Mouse (Mus musculus) heart, postnatal 25 days (tissue): Measurements from ENCODE around the gene Egfl7. TPM values are rescaled to one million over a fixed set of nuclear protein-coding genes. Genes with fewer than 3 reads are reported as not detected.
A peak's percentile ranks its signal among the peaks of the same experiment; 100 is the strongest.

ENCODE experiments used
- DNase-seq: peaks from one replicate; pipeline ENCODE4 v3.0.0; 2022; ENCODE audit warnings: low spot score
- intact Hi-C: fragments of 180-260 bp; cut with DNase I; formaldehyde crosslinking; loops from one replicate; pipeline ENCODE4 v1.15.1; 2025
- microRNA-seq: library from miRNA; unstranded; fragments of <30 nt; microRNA quantifications from one replicate; pipeline ENCODE4 v1.2.0, GENCODE M21; 2022
- total RNA-seq, 2 experiments: library from RNA; stranded (reverse); gene quantifications; 2 replicates each; pipeline ENCODE4 v1.2.3; 2021

The Egfl7 gene
- total RNA-seq, 2 experiments from 2014 or later = 149 to 179 TPM

GRCm38 (mm10) chr2:26634629-26635488, 55.0 kb downstream of the Egfl7 start:
- intact Hi-C loops = no loop called here
- no peak for DNase-seq

- DNase-seq = no peak
- intact Hi-C loops = no loop called here
These were observed 55.9 kb downstream of the Egfl7 start for GRCm38 (mm10) chr2:26635489-26636324.

DNA sequence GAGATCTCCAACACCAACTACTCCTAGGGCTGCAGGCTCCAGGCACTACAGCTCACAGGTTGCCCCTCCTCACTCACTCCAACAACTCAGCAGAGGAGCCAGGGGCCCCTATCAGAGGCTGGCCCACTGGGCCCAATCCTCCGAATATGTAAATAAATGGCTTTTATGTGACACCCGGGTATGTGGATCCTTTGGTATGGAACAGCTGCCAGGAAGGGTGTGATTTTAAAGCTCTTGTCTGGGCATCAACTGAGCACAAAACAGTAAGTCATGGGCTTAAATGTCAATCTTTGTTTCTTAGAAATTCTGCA, 56.5 kb downstream of the Egfl7 start:
- DNase-seq = no peak
- intact Hi-C loops = no loop called here

DNA sequence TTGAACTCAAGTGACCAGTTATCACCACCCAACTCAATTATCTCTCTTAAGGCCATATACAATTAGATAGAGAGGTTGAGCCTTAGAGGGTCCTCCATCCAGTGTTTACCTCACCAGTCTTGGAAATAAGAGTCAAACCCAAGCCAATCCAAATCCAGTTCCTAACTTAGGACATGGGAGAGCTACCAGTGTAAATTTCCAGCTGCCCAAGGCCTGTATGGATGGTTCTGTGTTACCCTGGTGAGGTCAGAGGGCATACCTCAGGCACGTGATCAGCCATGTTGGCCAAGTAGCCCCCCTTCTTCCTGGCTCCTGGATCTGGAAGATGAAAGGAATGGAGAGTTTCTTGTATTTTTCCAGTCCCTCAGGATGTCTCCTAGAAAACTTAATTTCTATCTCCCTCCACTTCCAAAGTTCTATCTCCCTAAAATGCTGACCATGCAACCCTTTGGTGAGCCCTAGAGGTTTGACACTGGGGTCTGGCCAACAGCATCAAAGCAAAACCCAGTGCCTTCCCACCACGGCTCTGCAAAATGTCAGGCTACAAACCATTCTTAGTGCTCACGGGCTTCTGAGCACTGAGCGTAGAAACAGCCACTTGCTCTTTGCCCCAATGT, 57.6 kb downstream of the Egfl7 start:
- intact Hi-C loops = no loop called here
- no peak for DNase-seq

DNA sequence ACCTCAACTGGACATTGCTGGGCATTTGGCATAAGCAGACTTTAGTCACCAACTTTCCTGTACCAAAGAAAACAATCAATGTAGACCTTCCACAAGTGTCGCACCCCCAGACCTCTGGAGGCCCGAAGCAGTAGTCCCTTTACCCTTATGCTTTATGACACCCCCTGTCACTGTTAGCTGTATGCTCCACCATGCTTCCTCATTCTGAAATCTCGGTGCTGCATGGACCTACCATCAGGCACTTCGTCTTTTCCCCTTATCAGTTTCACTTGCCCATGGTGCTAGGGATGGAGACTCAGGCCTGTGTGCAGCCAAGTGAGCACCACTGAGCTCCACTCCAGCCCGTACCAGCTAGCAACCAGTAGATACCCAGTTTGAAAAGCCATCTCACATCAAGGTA, 58.2 kb downstream of the Egfl7 start:
- DNase-seq = no peak
- intact Hi-C loops = no loop called here

- DNase-seq = no peak
- intact Hi-C loops = no loop called here
These were observed 58.8 kb downstream of the Egfl7 start for GRCm38 (mm10) chr2:26638572-26638971.

DNA sequence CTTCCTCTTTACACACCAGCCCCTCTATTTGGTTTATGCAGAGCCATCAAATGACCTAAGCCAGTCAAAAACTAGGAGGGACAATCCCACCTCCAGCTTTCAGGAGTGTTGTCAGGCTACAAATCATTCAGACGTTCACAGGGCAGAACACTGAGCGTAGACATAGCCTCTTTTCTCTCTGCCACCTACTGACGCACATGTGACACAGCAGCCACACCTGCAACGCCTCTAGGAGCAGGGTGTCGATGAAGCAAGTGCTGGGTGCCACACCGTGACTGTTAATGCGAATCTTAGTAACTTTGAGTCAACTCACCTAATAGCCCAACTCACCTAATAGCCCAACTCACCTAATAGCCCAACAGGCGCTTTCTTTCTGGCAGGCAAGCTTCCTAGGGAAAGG, 59.3 kb downstream of the Egfl7 start:
- intact Hi-C loops = no loop called here
- no peak for DNase-seq

DNA sequence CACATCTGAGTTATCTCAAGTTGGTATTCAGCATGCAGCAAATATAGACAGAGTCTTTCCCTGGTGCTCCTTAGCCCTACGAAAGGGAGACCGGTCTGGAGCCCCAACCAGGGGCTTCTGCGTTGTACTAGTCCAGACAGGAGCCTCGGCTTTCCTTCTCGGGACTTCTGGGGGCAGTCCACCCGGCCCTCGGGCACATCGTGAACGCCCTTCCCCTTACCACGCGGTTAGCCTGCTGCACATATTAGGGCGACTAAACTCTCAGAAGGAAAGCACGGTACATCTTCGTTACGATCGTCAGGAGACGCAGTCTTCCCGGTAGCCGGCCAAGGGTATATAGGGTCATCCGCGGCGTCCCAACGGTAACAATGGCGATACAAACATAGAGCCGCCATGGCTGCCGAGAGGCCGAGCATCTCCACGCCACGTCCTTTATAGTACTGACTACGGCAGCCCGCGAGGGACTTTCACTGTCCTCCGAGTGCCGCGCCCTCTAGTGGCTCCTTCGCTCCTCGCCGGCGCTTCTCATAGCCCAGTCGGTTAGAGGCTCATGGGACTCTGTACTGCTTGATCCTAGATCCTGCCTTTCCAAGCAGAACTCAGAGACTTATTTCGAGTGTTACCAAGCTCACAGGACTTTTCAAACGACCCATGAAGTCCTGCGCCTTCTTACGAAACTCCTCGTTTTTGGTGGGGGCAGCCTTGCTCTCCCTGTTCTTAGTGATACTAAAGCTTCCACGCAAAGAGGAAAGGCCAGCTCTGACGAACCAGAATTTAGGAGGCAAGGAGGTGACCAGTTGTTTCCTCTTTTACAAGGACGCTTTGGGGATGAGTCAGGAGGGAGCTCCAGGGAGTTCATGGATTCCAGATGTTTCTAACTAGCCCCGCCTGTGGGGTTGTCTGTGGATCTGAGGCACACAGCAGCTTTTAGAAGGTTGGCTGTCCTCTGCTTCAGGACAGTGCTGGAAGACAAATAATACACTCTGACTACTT, 60.3 kb downstream of the Egfl7 start:
- DNase-seq = peak; percentile 90
- intact Hi-C loops = loop anchor here (2.0 kb wide), 3 partner anchors 37 to 261 kb away; no protein-coding TSS in a partner anchor

- no peak for DNase-seq
- intact Hi-C loops = loop anchor here (2.0 kb wide), 3 partner anchors 38 to 260 kb away; no protein-coding TSS in a partner anchor
These were observed 61.3 kb downstream of the Egfl7 start for GRCm38 (mm10) chr2:26641006-26641647.

Small RNAs within 50 kb of the gene (microRNA-seq; reads per million reads assigned to microRNA genes)
- gene Mir126a (4.7 reads per million, percentile 12 among the genes with 10 or more reads in this experiment), gene Mir126b (not detected)

Other genes with a start within 250 kb of the Egfl7 start
- 10 to 100 TPM; 20.0 to 21.8 TPM for gene Dnlz, start 227.9 kb upstream of the Egfl7 start, total RNA-seq
- 1 to 10 TPM; 1.8 to 1.9 TPM for gene Card9, start 219.1 kb upstream of the Egfl7 start, total RNA-seq
- 10 to 100 TPM in 1 of 2 experiments, 1 to 10 TPM in 1; 8.9 to 11.2 TPM for gene Snapc4, start 199.4 kb upstream of the Egfl7 start, total RNA-seq
- 10 to 100 TPM; 49.1 to 50.1 TPM for gene Entr1, start 190.7 kb upstream of the Egfl7 start, total RNA-seq
- gene Pmpca, start 190.7 kb upstream of the Egfl7 start, total RNA-seq = 100 to 1,000 TPM; 129 to 130 TPM
- 10 to 100 TPM; 15.2 to 16.9 TPM for gene Inpp5e, start 170.8 kb upstream of the Egfl7 start, total RNA-seq
- gene Sec16a, start 134.8 kb upstream of the Egfl7 start, total RNA-seq = 10 to 100 TPM; 34.9 to 38.8 TPM
- gene Notch1, start 63.4 kb upstream of the Egfl7 start, total RNA-seq = 10 to 100 TPM; 27.5 to 32.3 TPM
- not detected for gene Gm20532, start 6.6 kb downstream of the Egfl7 start, total RNA-seq
- 10 to 100 TPM; 49.7 to 51.6 TPM for gene Agpat2, start 24.4 kb downstream of the Egfl7 start, total RNA-seq
- 10 to 100 TPM; 26.9 to 28.9 TPM for gene Fam69b, start 48.4 kb downstream of the Egfl7 start, total RNA-seq
- gene Lcn4, start 91.3 kb downstream of the Egfl7 start, total RNA-seq = not detected